Mouse (Mus musculus) adipose tissue, adult 10 weeks (tissue): Measurements from ENCODE around the gene Gad2. TPM values are rescaled to one million over a fixed set of nuclear protein-coding genes. Genes with fewer than 3 reads are reported as not detected.

Experiments used
- polyA plus RNA-seq: library from polyadenylated mRNA; stranded (reverse); fragments of 350-450 nt; fragmentation: Illumina TruSeq; extraction: RNeasy Lipid Tissue Mini Kit (QIAGEN cat#74804); gene quantifications from one replicate; pipeline ENCODE4 v1.2.3, GENCODE M21; 2014; ENCODE audit warnings: low read depth, low replicate concordance

Gene Gad2
- polyA plus RNA-seq, result not detected

GRCm38 (mm10) chr2:22621828-22622731 lies at the start of gene Gad2:
Gene Gad2, plus strand, starts transcription at chr2:22622205.

Other genes starting within 250 kb of the Gad2 start
- 7.6 TPM for gene Apbb1ip, start 151.9 kb downstream of the Gad2 start, polyA plus RNA-seq